ENCODE assay signal across 1 mouse cellular context in genomic region chr6:91472319-91472718, GRCm38 (mm10).
A peak's percentile ranks its signal among the peaks of the same experiment; 100 is the strongest.
TF ChIP-seq lines count a peak whose summit lies in the region.

No protein-coding gene starts in this region.

TF ChIP-seq in CH12.LX, 34 proteins besides CTCF, POLR2A, EP300 and RAD21 (continued from another document):
- TF ChIP-seq MAZ (IDR thresholded peaks at IDR 0.05; ENCODE audit: low read depth, low read length) (peak; percentile 24; the same call in 1 of the 2 replicates), TCF12 (IDR thresholded peaks at IDR 0.05; ENCODE audit: low read depth, low read length) (0 out of 2 replicates have a peak, but pooled peaks have one; percentile 29), ELF1 (IDR thresholded peaks at IDR 0.05; ENCODE audit: low read depth, low read length) (peak; percentile 60), MYC (IDR thresholded peaks at IDR 0.05; ENCODE audit: low read depth, low read length) (peak; percentile 97)
